Mouse (Mus musculus): ENCODE results near the gene Fam149a. TPM values are rescaled to one million over a fixed set of nuclear protein-coding genes. Genes with fewer than 3 reads are reported as not detected.

The Fam149a gene
- under 1 TPM in 1 of 2 experiments, not detected in 1; 0.28 TPM for polyA plus RNA-seq (2017; shearing (Covaris generic))

GRCm38 (mm10) chr8:45381963-45382347, at the start of gene Fam149a:
Fam149a (minus strand) TSS chr8:45382291.

GRCm38 (mm10) chr8:45410882-45411281, 28.8 kb upstream of the Fam149a start, which contains the start of gene Tlr3:
Tlr3 (minus strand) TSS chr8:45411080.

DNA sequence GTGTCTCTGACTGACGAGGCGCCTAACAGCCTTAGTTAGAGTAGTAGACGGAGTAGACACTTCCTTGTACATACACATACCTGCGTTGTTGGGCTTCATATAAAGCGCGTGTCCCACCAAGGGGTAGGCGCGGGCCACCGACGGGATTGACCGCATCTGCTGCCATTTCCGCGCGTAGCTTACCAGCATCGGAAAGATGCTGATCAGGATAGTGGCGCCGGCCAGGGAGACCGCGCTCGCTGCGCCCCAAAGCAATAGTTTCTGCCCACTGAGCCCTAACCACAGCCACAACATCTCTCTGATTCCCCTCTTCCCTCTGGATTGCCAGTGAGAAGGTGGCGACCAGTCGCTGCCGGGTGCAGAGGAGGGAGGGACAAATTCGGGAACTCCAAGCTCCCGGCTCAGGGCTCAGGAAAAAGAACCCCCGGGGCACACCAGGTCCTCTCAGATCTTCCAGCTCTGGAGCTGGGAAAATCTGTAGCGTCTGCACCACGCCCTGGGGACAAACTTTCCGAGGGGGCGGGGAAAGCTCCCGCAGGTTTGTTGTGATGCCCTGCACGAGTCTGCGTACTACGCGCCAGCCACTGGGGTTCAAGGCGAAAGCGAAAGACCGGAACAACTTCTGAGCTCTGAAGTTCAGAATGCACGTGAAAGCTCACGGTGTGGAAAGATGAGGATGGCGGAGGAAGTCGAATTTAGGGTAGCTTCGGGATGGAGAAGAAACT, 49.2 kb downstream of the Fam149a start, which contains the start of gene Cyp4v3:
Cyp4v3 (minus strand) TSS at position 532 of the 725 bp plus-strand sequence.

GRCm38 (mm10) chr8:45308366-45308765, 73.7 kb downstream of the Fam149a start, which contains the start of gene Gm45753:
Gm45753 (minus strand) TSS chr8:45308466.

GRCm38 (mm10) chr8:45294687-45295086, 87.4 kb downstream of the Fam149a start, which contains the start of gene Klkb1:
Klkb1 (minus strand) TSS chr8:45294859.

Other genes with a start within 250 kb of the Fam149a start
- under 1 TPM in 1 of 2 experiments, not detected in 1; 0.10 TPM for gene F11, start 120.3 kb downstream of the Fam149a start, polyA plus RNA-seq (2017; shearing (Covaris generic))
- under 1 TPM; 0.07 to 0.29 TPM for gene Klkb1, start 87.4 kb downstream of the Fam149a start, polyA plus RNA-seq (2017; shearing (Covaris generic))
- gene Gm45753, start 73.8 kb downstream of the Fam149a start, polyA plus RNA-seq (2017; shearing (Covaris generic)) = not detected
- gene Cyp4v3, start 49.1 kb downstream of the Fam149a start, polyA plus RNA-seq (2017; shearing (Covaris generic)) = 10 to 100 TPM in 1 of 2 experiments, 1 to 10 TPM in 1; 8.1 to 11.2 TPM
- under 1 TPM in 1 of 2 experiments, not detected in 1; 0.07 TPM for gene Tlr3, start 28.8 kb upstream of the Fam149a start, polyA plus RNA-seq (2017; shearing (Covaris generic))
- 1 to 10 TPM in 1 of 2 experiments, not detected in 1; 1.6 TPM for gene Sorbs2, start 125.5 kb upstream of the Fam149a start, polyA plus RNA-seq (2017; shearing (Covaris generic))